Mouse (Mus musculus): ENCODE results near the gene Rasgrp2.

The Rasgrp2 gene
- long read RNA-seq, experiment 1, partial matches to known transcripts = 0 of 7 reads
- long read RNA-seq, experiment 1, other reads (novel, unspliced or antisense) = 4 of 7 reads
- long read RNA-seq, experiment 2, partial matches to known transcripts = 0 of 9 reads
- long read RNA-seq, experiment 2, other reads (novel, unspliced or antisense) = 7 of 9 reads

- intact Hi-C loops (cut with DNase I) = no loop called here
Observed at GRCm38 (mm10) chr19:6399285-6400095, at the start of gene Rasgrp2. TSS of gene Rasgrp2 (plus strand) at chr19:6399340.

GRCm38 (mm10) chr19:6351431-6352106, 47.6 kb upstream of the Rasgrp2 start:
- intact Hi-C loops (cut with DNase I) = no loop called here

- intact Hi-C loops (cut with DNase I) = no loop called here
Observed at GRCm38 (mm10) chr19:6352107-6352505, 47.0 kb upstream of the Rasgrp2 start.

- intact Hi-C loops (cut with DNase I) = no loop called here
Observed at GRCm38 (mm10) chr19:6354030-6354429, 45.1 kb upstream of the Rasgrp2 start.

- intact Hi-C loops (cut with DNase I) = no loop called here
Observed at GRCm38 (mm10) chr19:6361291-6361690, 37.8 kb upstream of the Rasgrp2 start.

- intact Hi-C loops (cut with DNase I) = no loop called here
Observed at GRCm38 (mm10) chr19:6363091-6363410, 36.1 kb upstream of the Rasgrp2 start.

- intact Hi-C loops (cut with DNase I) = no loop called here
Observed at GRCm38 (mm10) chr19:6363411-6364240, 35.5 kb upstream of the Rasgrp2 start, which contains the start of gene Sf1. TSS of gene Sf1 (plus strand) at chr19:6363690.

GRCm38 (mm10) chr19:6364317-6364725, 34.8 kb upstream of the Rasgrp2 start:
- intact Hi-C loops (cut with DNase I) = no loop called here

GRCm38 (mm10) chr19:6364842-6365241, 34.3 kb upstream of the Rasgrp2 start:
- intact Hi-C loops (cut with DNase I) = no loop called here

GRCm38 (mm10) chr19:6370175-6370574, 29.0 kb upstream of the Rasgrp2 start:
- intact Hi-C loops (cut with DNase I) = no loop called here

- intact Hi-C loops (cut with DNase I) = no loop called here
Observed at GRCm38 (mm10) chr19:6372433-6372832, 26.7 kb upstream of the Rasgrp2 start.

- intact Hi-C loops (cut with DNase I) = no loop called here
Observed at GRCm38 (mm10) chr19:6373539-6374400, 25.4 kb upstream of the Rasgrp2 start.

- intact Hi-C loops (cut with DNase I) = no loop called here
Observed at GRCm38 (mm10) chr19:6374571-6374970, 24.6 kb upstream of the Rasgrp2 start.

GRCm38 (mm10) chr19:6375423-6376254, 23.5 kb upstream of the Rasgrp2 start:
- intact Hi-C loops (cut with DNase I) = no loop called here

- intact Hi-C loops (cut with DNase I) = no loop called here
Observed at GRCm38 (mm10) chr19:6376255-6376564, 22.9 kb upstream of the Rasgrp2 start.

GRCm38 (mm10) chr19:6376643-6377042, 22.5 kb upstream of the Rasgrp2 start:
- intact Hi-C loops (cut with DNase I) = no loop called here

GRCm38 (mm10) chr19:6377327-6378040, 21.7 kb upstream of the Rasgrp2 start:
- intact Hi-C loops (cut with DNase I) = no loop called here

GRCm38 (mm10) chr19:6380411-6381166, 18.6 kb upstream of the Rasgrp2 start:
- intact Hi-C loops (cut with DNase I) = no loop called here

Data from adrenal gland (tissue).